Mouse (Mus musculus): ENCODE results near the gene Jmjd8.

Jmjd8 gene

DNA sequence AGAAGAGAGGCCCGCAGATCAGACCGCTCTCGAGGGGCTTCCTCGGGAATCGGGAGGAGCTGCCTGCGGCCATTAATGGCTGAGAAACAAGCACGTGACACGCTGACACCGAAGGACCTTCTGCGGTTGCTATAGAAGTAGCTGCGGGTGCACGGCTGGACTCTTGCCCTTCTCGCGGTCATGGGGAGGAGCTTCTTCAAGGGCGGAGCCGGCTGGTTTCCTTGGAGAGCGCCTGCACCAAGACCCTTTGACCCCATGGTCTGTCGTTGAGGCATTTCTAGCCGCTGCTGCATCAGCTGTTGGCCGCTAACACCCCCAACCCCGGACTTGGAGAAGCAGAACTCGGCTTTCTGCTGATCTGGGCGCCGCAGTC lies 4.6 kb downstream of the Jmjd8 start, which contains the start of gene Stub1:
TSS of gene Stub1 (minus strand) at position 114 of the 373 bp plus-strand sequence.
- DNase-seq: peak; percentile 93

DNA sequence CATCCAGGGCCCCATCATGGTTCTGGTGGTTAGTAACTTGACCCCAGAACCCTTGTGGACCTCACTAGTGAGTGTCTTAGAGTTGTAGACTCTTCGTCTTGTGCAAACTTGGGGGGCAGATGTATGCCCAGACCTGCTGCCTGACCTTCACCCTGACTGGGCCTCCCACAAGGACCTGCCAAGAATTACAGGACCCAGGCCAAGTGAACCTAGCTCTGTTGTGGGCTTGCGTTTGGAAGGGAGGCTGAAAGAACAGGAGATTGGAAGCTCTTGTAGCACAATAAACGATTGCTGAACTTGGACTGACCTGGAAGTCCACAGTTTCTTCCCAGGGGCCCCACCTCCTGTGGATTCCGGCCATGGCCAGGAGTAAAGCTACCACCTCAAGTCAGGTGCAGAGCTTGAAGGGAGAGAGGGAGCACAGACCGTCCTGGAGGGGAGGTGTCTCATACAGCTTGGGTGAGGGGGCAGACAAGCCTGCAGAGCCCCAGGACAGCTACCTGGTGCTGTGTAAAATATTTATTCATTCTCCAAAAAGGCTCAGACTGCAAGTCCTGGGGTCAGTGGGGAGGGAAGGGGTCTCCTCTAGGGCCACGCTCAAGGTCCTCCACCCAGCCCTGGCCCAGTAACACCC lies 5.4 kb downstream of the Jmjd8 start:
- peak; percentile 76 for DNase-seq

DNA sequence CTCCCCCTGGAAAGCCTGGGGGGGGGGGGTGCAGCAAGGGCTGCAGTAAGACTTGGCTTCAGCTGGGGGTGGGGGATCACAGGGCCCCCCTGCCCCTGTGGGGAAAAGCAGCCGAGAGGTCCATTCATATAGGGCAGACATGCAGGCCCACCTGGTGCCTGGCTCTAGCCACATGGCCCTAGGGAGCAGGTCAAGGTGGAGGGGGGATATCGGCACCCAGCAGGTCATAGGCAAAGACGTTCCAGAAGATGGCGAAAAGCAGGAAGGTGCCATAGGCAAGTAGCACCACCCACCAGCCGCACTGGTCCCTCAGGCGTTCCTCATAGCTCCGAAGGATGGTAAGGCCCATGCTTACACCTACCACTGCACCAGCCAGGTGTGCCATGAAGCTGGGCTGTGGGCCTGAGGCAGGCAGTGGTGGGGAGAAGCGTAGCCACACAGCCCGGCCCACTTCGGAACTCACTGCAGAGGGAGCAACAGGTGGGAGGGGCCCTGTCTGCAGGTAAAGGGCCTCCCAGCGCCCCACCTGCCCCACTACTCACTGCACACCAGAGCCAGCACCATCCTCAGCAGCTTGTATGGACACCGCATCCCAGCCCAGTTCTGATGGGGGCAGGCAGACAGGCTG lies 6.0 kb downstream of the Jmjd8 start:
- DNase-seq: peak; percentile 78

DNA sequence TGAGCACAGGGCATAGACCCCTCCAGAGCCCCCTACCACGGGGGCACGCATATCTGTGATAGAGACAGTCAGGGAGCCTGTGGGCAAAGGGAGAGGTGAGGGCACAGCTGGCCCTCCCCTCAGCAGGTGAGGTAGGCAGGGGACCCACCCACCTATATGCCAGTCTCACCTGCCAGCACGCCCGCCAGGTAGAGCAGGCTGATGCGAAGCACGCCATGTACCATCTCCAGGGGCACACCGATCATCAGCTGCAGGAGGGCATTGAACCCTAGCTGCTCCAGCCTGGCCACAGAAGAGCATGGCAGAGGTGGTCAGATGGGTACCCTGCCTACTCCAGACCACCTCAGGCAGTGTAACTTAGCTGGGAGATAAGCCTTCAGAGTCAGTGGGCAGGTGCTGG lies 6.6 kb downstream of the Jmjd8 start:
- DNase-seq: no peak

DNA sequence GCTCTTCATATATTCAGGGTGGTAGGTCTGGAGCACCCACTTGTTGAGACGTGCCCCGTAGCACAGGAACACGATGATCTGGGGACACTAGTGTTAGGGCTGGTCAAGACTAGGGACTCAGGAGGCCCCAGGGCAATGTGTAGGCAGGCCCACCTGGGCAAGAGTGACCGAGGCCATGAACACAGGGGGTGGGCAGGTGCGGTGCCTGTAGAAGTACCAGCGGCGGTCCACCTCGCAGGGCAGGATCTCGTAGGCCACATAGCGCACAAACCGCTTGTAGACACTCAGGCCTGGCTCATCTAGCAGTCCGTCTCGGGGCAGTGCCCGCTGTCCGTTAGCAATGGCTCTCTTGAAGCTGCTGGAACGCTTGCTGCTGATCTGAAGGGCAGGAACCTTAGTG lies 7.1 kb downstream of the Jmjd8 start:
- peak; percentile 67 for DNase-seq

DNA sequence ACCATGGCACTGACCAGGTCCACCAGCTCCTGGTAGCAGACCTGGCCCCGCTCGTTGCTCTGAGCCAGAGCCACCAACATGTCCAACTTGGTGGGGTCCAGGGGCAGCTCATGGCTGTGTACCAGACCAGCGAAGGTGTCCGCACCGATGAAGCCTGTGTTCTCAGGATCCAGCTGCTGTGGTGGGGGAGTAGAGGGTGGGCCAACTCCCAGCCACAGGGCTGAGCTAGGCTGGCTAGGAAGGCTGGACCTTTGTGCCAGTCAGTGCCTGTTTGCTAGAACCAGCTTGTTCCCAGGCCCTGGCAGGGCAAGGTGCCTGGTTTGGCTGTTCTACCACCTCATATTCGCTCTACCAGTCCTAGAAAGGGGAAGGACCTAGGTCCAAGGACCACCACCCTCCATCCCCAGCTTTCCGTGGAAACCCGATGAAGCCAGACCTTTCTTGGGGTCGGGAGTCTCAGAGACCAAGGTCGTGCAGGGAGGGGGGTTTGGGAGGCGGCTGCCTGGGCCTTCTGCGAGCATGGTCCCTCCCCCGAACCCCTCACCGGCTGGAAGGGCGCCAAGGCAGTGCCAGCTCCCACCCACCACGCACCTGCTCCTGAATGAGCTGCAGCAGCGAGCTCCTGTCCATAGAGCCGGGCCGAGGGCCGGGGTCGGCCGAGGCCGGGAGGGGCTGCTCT lies 7.9 kb downstream of the Jmjd8 start:
- peak; percentile 71 for DNase-seq

DNA sequence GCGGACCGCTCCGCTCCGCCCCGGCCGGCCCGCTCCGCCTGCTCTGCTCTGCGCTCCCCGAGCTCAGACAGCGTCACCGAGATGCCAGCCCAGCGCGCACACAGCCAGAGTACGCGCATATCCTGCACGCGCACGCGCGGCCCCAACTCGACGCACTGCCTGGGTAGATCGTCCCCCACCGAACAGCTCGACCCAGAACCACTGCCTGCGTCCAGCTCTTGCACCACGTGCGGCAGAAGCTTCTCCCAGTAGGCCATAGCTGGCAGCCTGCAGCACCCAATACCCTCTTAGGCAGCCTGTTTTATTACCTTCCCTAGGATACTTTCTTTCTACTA lies 8.4 kb downstream of the Jmjd8 start, which contains the start of gene Rhbdl1:
TSS of gene Rhbdl1 (minus strand) at position 220 of the 335 bp plus-strand sequence.
- DNase-seq: peak; percentile 92

DNA sequence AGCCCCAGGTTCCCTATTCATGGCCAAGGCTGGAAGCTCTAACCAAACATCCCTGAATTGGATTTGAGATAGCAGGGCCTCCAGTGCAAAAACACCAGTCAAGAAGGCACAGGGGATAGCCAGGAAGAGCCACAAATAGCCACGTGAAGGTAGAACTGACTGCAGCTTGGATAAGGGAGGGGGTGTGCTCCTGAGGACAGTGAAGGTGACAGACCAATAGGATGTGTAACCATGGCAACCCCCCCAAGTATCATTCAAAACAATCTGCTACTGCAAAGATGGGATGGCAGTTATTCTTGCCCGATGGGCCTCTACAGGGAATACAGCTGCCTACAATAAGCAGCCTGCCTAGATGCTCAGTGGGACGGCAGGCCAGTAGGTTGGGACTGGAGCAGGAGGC lies 8.9 kb downstream of the Jmjd8 start:
- DNase-seq: peak; percentile 56

DNA sequence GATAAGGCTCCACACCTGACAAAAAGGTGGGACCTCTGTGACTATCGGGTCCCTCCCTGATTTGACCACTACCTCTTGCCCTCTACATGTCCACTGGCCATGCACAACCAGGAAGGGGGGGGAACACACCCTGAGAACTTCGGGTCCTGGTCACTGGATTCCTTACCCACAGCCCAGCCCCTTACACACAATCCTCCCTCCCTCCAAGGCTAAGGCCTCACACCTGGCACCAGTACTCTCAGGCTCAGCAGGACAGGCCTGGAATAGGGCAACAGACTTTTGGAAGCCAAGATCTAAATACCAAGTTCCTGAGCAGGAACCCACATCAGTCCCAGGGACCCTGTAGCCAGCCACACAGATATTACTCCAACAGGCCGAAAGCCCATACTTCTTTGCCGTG lies 10.2 kb downstream of the Jmjd8 start:
- peak; percentile 50 for DNase-seq

DNA sequence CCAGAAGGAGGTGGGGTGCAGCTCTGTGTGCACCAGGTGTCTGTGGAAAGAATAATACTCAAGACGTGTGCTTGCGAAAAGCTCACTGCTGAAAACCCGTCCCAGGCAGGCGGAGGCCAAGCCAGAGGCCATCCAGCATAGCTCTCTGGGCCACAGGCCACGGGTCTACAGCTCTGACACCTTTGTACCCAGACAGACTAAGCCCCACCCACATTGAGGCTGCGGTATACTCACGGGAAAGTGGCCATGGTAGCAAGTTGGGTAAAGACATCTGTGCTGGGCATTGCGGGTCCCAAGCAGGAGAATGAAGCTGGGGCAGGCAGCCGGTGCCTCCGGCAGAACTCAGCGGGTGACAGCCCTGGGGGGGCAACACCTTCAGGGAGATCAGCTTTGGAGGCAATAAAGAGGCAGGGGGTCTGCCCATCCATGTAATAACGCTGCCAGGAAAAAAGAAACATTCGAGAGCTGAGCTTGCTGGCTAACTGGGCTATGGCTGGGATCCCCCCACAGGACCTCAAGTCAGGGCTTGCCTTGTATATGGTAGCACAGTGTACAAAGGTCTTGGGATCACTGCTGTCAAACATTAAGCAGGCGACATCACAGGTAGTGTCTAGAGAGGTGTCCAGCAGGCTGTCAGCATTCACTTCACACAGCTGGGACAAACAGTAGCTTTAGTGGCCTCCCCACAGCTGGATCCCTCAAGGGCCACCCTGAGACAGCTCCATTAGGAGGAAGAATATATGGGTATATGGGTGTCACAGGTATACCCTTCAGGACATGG lies 11.0 kb downstream of the Jmjd8 start:
- peak; percentile 55 for DNase-seq

DNA sequence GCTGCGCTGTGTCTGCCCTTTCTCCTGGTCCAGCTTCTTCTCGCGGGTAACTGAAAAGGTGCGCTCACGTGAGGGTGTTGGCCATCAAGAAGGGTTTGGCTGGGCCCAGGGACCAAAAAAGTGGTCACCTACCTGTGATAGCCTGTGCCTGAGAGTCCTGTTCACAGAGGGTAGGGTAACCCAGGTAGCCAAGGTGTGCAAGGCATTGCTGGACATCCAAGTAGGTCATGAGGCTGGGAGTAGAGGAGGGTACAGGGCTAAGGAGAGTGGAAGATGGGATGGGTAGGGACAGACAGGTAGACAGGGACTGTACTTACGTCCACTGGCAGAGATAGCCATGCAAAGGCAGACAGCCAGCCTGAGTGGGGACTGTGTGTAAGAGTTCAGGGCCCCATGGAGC lies 11.9 kb downstream of the Jmjd8 start:
- peak; percentile 46 for DNase-seq

DNA sequence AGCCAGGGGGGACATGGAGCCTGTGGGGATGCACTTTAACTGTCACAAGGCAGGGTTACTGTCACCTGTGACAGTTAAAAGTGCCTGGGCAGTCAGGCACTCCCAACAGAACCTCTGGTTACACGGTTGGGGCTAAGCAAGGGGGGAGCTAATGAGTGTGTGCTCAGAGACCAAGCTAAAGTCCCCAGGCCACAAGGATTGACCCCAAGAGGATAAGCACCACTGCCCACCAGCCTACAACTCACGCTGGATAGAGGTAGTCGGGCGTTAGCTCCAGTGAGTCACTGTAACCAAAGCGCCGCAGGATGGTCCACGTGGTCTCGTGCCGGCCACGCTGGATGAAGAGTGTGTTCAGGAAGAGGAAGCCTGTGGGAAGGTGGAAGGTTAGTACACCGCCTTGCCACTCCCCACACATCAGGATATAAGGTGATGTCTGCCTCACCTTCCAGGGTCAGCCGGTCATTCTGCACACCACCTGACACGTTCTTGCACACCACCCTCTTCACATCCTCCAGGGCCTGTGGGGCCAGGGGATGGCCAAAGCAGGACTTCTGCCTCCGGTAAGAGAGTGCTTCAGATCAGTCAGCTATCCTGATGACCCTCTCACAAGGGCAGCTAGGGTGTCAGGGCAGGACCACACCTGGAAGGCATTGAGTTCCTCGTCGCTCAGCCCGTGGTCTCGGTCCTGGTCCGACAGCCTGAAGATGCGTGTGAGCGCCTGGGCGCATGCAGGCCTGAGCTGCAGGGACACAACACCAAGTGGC lies 12.6 kb downstream of the Jmjd8 start, which contains the start of gene Gm20683:
TSS of gene Gm20683 (minus strand) at position 647 of the 764 bp plus-strand sequence.
- peak; percentile 52 for DNase-seq

DNA sequence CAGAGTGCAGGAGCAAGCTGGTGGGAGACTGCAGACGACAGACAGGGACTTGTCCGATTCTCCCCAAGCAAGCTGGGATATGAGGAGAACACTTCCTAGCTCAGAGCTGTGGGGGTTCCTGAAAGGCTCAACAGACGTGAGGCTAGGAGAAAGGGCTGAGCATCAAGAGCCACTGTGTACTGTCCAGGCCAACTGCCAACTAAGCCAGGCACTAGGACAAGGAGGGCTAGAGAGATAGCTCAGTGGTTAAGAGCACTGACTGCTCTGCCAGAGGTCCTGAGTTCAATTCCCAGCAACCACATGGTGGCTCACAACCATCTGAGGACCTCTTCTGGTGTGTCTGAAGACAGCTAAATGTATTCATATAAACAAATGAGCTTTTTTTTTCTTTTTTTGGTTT lies 13.8 kb downstream of the Jmjd8 start:
- no peak for DNase-seq

DNA sequence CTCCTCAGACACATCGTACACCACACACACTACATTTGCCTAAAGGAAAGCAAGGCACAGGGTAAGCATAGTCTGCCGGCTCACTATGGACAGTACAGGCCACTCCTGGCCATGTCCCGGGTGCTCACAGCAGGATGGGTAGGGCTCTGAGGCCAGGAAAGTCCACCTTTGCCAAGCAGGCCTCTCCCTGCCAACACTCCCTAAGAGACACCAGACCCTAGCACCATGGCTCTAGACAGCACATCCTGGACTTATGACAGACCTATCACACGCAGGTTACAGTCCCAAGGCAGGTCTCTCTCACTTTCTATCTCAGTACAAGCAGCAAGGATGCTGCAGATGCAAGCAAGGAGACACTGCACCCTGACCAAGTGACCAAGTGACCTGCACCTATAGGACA lies 14.5 kb downstream of the Jmjd8 start:
- peak; percentile 50 for DNase-seq

DNA sequence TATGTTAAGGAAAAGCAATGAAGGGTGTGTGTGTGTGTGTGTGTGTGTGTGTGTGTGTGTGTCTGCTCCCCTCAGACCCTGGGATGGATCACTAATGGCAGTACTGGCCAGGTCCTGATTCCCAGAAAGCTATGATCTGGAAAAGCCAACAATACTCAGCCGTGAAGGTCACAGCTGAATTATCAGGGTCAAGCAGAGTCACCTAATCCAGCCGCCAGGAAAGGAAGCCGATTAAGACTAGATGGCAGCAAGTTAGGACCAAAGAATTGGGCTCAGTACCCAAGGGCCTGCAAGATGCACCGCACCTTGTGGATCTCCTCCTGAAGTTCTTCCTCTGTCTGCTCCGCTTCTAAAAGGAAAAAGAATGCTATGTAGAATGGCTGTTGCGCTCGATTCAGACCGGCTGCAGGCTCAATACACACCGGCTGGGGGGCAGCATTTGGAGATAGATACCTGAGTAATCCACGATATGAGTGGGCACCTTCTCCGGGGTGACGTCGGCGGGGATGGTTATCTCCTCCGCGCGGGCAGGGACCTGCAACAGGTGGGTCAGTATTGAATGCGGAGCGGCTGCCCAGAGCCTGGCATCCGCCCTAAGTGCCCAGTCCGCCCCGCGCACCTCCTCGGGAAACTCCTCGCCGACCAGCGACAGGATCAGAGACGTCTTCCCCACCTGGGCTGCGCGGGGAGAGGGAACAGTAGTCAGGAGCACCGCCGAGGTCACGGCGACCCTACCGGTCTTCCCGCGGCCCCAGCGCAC lies 15.1 kb downstream of the Jmjd8 start:
- DNase-seq: peak; percentile 74

DNA sequence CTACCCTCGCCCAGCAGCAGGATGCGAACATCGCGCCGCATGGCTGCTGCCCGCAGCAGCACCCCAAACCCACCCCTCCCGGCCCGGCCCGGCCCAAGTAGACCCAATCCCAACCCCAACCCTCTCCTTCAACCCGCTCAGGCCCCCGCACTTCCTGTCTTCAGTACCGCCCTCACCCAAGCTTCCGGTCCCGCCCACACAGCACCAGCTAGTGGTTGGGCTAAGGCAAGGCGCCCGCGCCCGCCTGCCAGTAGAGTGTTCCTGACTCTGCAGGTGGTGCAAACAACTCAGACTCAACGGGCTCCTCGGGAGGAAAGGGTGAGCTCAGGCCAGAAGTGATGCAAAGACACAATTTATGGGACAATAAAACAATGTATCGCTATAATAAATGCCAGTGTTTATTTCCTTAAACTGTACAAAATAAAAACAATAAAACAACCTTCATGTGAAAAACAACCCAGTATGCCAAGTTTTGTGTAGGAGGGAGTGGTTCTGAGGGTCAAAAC lies 15.8 kb downstream of the Jmjd8 start, which contains the start of gene Rhot2:
TSS of gene Rhot2 (minus strand) at position 456 of the 506 bp plus-strand sequence.
- DNase-seq: peak; percentile 96

DNA sequence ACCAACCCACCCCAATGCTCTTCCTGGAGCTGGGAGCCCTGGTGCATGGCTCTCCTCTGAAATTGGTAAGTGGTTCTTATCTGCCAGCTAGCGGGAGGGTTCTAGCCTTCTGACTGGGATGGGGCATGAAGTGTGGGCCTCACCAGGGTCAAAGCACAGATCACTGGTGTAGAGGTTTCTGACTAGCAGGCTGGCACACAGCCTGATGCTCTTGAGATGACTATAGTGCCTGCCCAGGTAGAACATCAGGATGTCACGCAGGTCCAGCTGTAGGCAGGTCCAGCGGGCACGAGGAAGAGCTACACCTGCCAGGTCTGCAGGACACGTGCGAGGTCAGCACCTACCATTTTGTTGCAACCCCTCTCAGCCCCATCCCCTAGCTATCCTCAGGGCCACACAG lies 31.6 kb downstream of the Jmjd8 start:
- peak; percentile 61 for DNase-seq

DNA sequence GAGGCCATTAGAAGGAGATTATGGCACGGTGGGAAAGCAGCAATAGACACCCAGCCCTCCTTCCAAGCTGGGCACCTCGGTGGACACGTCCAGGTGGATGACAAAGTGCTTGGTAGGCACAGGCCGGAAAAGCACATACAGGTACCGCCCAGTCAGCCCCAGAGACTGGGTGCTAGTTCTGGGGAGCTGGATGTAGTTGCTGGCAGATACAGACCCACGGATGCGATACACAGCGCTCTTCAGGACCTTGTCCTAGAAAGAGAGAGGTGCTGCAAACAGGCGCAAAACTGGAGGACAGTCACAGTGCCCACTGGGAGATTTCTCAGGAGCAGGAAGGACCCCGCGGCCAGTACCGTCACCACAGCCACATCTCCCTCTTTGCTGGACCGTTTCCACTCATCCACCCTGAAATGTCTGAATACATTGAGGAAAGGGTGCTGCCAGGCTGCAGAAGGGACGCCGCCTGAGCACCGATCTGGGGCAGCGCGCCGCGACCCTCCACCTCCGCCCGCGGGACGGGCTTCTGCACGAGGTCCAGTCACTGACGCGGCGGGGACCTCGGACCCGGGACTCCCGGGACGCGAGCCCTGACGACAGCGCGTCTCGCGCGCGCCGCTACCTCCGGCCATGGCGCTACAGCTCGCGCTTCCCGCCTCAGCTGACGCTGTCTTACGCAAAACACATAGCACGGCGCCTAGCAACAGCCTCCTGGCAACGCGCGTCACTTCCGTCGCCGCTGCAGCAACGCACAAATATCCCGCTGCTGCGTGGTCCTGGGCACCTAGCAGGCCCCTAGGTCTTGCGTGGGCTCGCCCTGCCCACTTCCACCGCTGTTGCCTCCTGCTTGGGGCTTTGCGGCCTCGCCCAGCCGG lies 32.4 kb downstream of the Jmjd8 start, which contains the start of gene Wdr90:
TSS of gene Wdr90 (minus strand) at position 670 of the 872 bp plus-strand sequence.
- DNase-seq: peak; percentile 92

DNA sequence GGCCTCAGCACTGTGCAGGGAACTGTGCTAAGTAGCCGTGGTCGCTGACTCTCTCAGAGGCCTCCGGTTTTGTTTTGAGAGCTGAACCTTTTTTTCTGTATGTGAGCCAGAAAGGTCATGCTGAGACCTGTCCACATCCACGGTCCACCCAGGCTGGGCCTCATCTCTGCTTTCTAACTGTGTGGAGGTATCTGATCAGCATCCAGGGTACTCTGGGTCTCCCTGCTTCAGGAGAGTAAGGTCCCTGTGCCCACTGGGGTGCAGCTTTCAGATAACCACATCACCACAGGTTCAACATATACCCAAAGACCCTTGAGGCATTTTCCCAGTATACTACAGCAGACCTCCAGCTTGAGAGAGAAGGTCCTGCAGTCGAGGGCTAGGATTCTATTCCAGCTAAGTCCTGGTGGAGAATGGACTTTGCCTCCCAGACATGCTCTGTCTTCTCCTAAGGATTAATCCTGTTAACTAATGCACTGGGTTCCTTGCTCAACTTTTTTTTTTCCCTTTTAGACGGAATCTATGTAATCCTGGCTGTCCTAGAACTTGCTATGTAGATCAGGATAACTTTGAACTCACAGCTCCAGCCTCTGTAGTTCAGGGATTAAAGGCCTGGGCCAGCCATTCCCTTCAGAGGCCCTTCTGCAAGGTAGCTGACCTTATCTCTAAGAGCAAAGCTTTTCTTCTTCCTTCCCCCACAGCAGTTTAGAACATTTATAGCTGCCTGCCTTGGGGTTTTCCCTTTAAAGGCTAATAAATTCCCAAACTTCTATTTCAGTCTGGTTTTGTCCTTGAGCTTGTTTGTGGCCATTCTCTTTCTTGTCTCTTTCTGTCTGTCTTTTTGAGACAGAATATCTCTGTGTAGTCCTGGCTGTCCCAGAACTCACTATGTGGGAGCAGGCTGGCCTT lies 33.3 kb downstream of the Jmjd8 start:
- no peak for DNase-seq

Data from cerebellum, adult 9-11 months (tissue).